In genomic region chr2:115581989-115582608, GRCm38 (mm10) we compare ENCODE assay signal across 8 mouse cellular contexts. TPM values are rescaled to one million over a fixed set of nuclear protein-coding genes. Genes with fewer than 3 reads are reported as not detected.
DNase-seq lines count a peak whose midpoint lies in the region; ATAC-seq and TF ChIP-seq lines count a peak whose summit lies in the region.

No protein-coding gene starts in this region.

- peak overlapping the region; percentile 65 for H3K9ac ChIP-seq in kidney, embryonic 15.5 days
- peak overlapping the region; percentile 91 for H3K9ac ChIP-seq in MEL (ENCODE audit: control insufficient read depth, low read depth, low read length, poor library complexity, severe bottlenecking)
- H3K9ac ChIP-seq in limb, embryonic 15.5 days = peak overlapping the region; percentile 50

- peak overlapping the region; percentile 72 for H3K4me2 ChIP-seq in kidney, embryonic 15.5 days
- H3K4me2 ChIP-seq in limb, embryonic 15.5 days = peak overlapping the region; percentile 64

- TF ChIP-seq CTCF in MEL (IDR thresholded peaks at IDR 0.05 in 2 of 3, conservative IDR thresholded peaks at IDR 0.05 in 1 of 3; ENCODE audit: control insufficient read depth in 1 of 3, insufficient read depth in 1 of 3, low read depth in 2 of 3, low read length in 3 of 3, poor library complexity in 1 of 3, severe bottlenecking in 1 of 3) = no peak

- 66% methylated on average over 10 of the region's 10 CpGs for WGBS in kidney, embryonic 15.5 days
- 66% methylated on average over 10 of the region's 10 CpGs for WGBS in forebrain, embryonic 10.5 days
- 67% methylated on average over 10 of the region's 10 CpGs for WGBS in limb, embryonic 15.5 days

- H3K4me3 ChIP-seq in kidney, embryonic 15.5 days (replicated peaks) = peak overlapping the region; percentile 70
- H3K4me3 ChIP-seq in MEL (ENCODE audit: control insufficient read depth in 1 of 2, insufficient read depth in 1 of 2, low read depth in 2 of 2, low read length in 2 of 2) = peak overlapping the region; percentile 68 to 91
- peak overlapping the region; percentile 73 for H3K4me3 ChIP-seq in forebrain, embryonic 10.5 days
- peak overlapping the region; percentile 72 for H3K4me3 ChIP-seq in limb, embryonic 15.5 days

- H3K27me3 ChIP-seq in kidney, embryonic 15.5 days = no peaks in the 10 kb centered on the region
- H3K27me3 ChIP-seq in MEL (ENCODE audit: control insufficient read depth in 1 of 2, insufficient read depth in 2 of 2, low read length in 2 of 2) = no peaks in the 10 kb centered on the region
- no peaks in the 10 kb centered on the region for H3K27me3 ChIP-seq in forebrain, embryonic 10.5 days (ENCODE audit: poor library complexity, severe bottlenecking)
- H3K27me3 ChIP-seq in limb, embryonic 15.5 days = no peaks in the 10 kb centered on the region

- ATAC-seq in kidney, embryonic 15.5 days (replicated peaks; ENCODE audit: low FRiP score) = no peak; the same call in 1 of the 2 replicates
- ATAC-seq in limb, embryonic 15.5 days (ENCODE audit: insufficient number of reproducible peaks, low FRiP score, low TSS enrichment, low read depth) = no peak

- H3K4me1 ChIP-seq in kidney, embryonic 15.5 days = peaks cover 26% of the 10 kb centered on the region
- H3K4me1 ChIP-seq in MEL (ENCODE audit: control insufficient read depth in 1 of 2, insufficient read depth in 2 of 2, low read length in 2 of 2) = peaks cover 4 to 10% of the 10 kb centered on the region in 2 experiments
- peaks cover 41% of the 10 kb centered on the region for H3K4me1 ChIP-seq in forebrain, embryonic 10.5 days
- H3K4me1 ChIP-seq in limb, embryonic 15.5 days = peaks cover 19% of the 10 kb centered on the region

- H3K9me3 ChIP-seq in kidney, embryonic 15.5 days (replicated peaks) = no peaks in the 10 kb centered on the region
- no peaks in the 10 kb centered on the region for H3K9me3 ChIP-seq in MEL (replicated peaks; ENCODE audit: insufficient read depth, low read length)
- H3K9me3 ChIP-seq in forebrain, embryonic 10.5 days = no peaks in the 10 kb centered on the region
- H3K9me3 ChIP-seq in limb, embryonic 15.5 days = no peaks in the 10 kb centered on the region

- no peaks in the 10 kb centered on the region for H3K36me3 ChIP-seq in kidney, embryonic 15.5 days
- H3K36me3 ChIP-seq in MEL (ENCODE audit: control insufficient read depth in 1 of 2, insufficient read depth in 2 of 2, low read length in 2 of 2) = peaks cover 0 to 12% of the 10 kb centered on the region in 2 experiments; a peak in 2 of 4 replicates
- H3K36me3 ChIP-seq in forebrain, embryonic 10.5 days (replicated peaks) = no peaks in the 10 kb centered on the region
- H3K36me3 ChIP-seq in limb, embryonic 15.5 days = no peaks in the 10 kb centered on the region

- peak overlapping the region; percentile 90 for H3K27ac ChIP-seq in kidney, embryonic 15.5 days
- peak overlapping the region; percentile 11; the same call in 1 of the 2 replicates for H3K27ac ChIP-seq in MEL (ENCODE audit: control insufficient read depth, low read depth, low read length)
- peak overlapping the region; percentile 93 for H3K27ac ChIP-seq in forebrain, embryonic 10.5 days
- H3K27ac ChIP-seq in limb, embryonic 15.5 days = no peak overlapping the region

- no peak for DNase-seq in kidney, adult 9 months
- DNase-seq in MEL (ENCODE audit: low read depth, low spot score) = no peak
- DNase-seq in forebrain, embryonic 10.5 days (ENCODE audit: extremely low spot score, low spot score) = no peak
- DNase-seq in MN1 (ENCODE audit: low spot score) = no peak
- no peak for DNase-seq in ovary, postnatal 36 days (ENCODE audit: low spot score)
- no peak for DNase-seq in embryo, embryonic 10 days (ENCODE audit: low spot score)

- no peak for TF ChIP-seq RAD21 in MEL (IDR thresholded peaks at IDR 0.05; ENCODE audit: low read depth, low read length)

- H3K79me2 ChIP-seq in MEL (ENCODE audit: control insufficient read depth, insufficient read depth, low read length, poor library complexity) = peaks cover 16% of the 10 kb centered on the region

- peak in 1 of 2 experiments; percentile 18; a peak in 1 of 4 replicates for TF ChIP-seq EP300 in MEL (IDR thresholded peaks at IDR 0.05; ENCODE audit: low read depth in 1 of 2, low read length in 2 of 2)

- no peak; a peak in 1 of 4 replicates for TF ChIP-seq POLR2A in MEL (IDR thresholded peaks at IDR 0.05; ENCODE audit: control insufficient read depth in 1 of 2, insufficient read depth in 1 of 2, low read depth in 1 of 2, low read length in 2 of 2, poor library complexity in 1 of 2)

TF ChIP-seq in MEL, 35 proteins besides CTCF, POLR2A, EP300 and RAD21:
- TF ChIP-seq MXI1 (IDR thresholded peaks at IDR 0.05; ENCODE audit: low read depth, low read length) = peak; percentile 64
- peak; percentile 78 for TF ChIP-seq MAX (IDR thresholded peaks at IDR 0.05; ENCODE audit: low read length)
- TF ChIP-seq MYC (IDR thresholded peaks at IDR 0.05; ENCODE audit: low read depth, low read length) = 0 out of 2 replicates have a peak, but pooled peaks have one; percentile 10
- 0 out of 2 replicates have a peak, but pooled peaks have one; percentile 9 for TF ChIP-seq USF1 (IDR thresholded peaks at IDR 0.05; ENCODE audit: low read depth, low read length)
- TF ChIP-seq POLR2AphosphoS2 (IDR thresholded peaks at IDR 0.05; ENCODE audit: low read length) = no peak

RNA-seq across cellular contexts. Expression of gene BC052040, which starts 0.6 kb away (rescaled TPM):
- 16.7 and 18.8 TPM in 2 replicates for polyA plus RNA-seq in kidney, embryonic 15.5 days (2015; fragmentation: Nextera tagmentation; extraction: Ambion mirVana)
- 5.2 and 5.3 TPM in 2 replicates for total RNA-seq in MEL (2012; rRNA removed)
- polyA plus RNA-seq in MEL (2012; ENCODE audit: insufficient read depth in 1 of 2, insufficient read length in 2 of 2, low read depth in 1 of 2, low replicate concordance in 2 of 2, missing spikeins in 1 of 2) = 10 to 100 TPM in 1 of 2 experiments, not detected in 1; 18.2 TPM
- polyA plus RNA-seq in forebrain, embryonic 10.5 days (2016; fragmentation: Nextera tagmentation; extraction: Ambion mirVana) = 23.7 and 24.6 TPM in 2 replicates
- 9.6 and 10.6 TPM in 2 replicates for polyA plus RNA-seq in limb, embryonic 15.5 days (2015; fragmentation: Nextera tagmentation; extraction: Ambion mirVana)
